Mouse (Mus musculus) liver, embryonic 12.5 days (tissue): ENCODE data around the gene Otos. TPM values are rescaled to one million over a fixed set of nuclear protein-coding genes. Genes with fewer than 3 reads are reported as not detected.

Experiments
- ATAC-seq: fragments of 200-750 bp; cut with Nextera tagmentation; 2 replicates; pipeline ENCODE4 v1.8.0; 2017; ENCODE audit warnings: moderate number of reproducible peaks, mild to moderate bottlenecking, moderate library complexity
- H3K27ac ChIP-seq: fragments of 300-500 bp; sonication (generic); 2 replicates; pipeline ENCODE4 v1.5.1; 2016; ENCODE audit warnings: mild to moderate bottlenecking
- H3K27me3 ChIP-seq: fragments of 300-500 bp; sonication (generic); replicated peaks from 2 replicates; pipeline ENCODE4 v1.6.1; 2016; ENCODE audit warnings: mild to moderate bottlenecking, moderate library complexity
- H3K36me3 ChIP-seq: fragments of 300-500 bp; sonication (generic); 2 replicates; pipeline ENCODE4 v1.6.1; 2016; ENCODE audit warnings: mild to moderate bottlenecking, moderate library complexity
- H3K4me1 ChIP-seq: fragments of 300-500 bp; sonication (generic); 2 replicates; pipeline ENCODE4 v1.6.1; 2016
- H3K4me2 ChIP-seq: fragments of 300-500 bp; sonication (generic); 2 replicates; pipeline ENCODE4 v1.6.1; 2016; ENCODE audit warnings: mild to moderate bottlenecking, moderate library complexity
- H3K4me3 ChIP-seq: fragments of 300-500 bp; sonication (generic); 2 replicates; pipeline ENCODE4 v1.5.1; 2016; ENCODE audit warnings: mild to moderate bottlenecking, moderate library complexity
- H3K9ac ChIP-seq: fragments of 300-500 bp; sonication (generic); 2 replicates; pipeline ENCODE4 v1.6.1; 2016; ENCODE audit warnings: mild to moderate bottlenecking, moderate library complexity
- H3K9me3 ChIP-seq: fragments of 300-500 bp; sonication (generic); replicated peaks from 2 replicates; pipeline ENCODE4 v1.6.1; 2016; ENCODE audit warnings: mild to moderate bottlenecking, moderate library complexity
- WGBS: fragments of 180-500 bp; shearing (Covaris S2); methylation state at CpG from one replicate; pipeline ENCODE4 v1.1.7; 2016; ENCODE audit not compliant: insufficient replicate concordance; 5-methylcytosine and 5-hydroxymethylcytosine counted together
- polyA plus RNA-seq: library from polyadenylated mRNA; unstranded; fragments of >200 nt; fragmentation: Nextera tagmentation; extraction: Ambion mirVana; gene quantifications from 2 replicates; pipeline ENCODE4 v1.2.1, GENCODE M21; 2016

The Otos gene
- polyA plus RNA-seq, 1 experiment from 2014 or later, result 0.15 TPM

GRCm38 (mm10) chr1:92646111-92646510 lies 2.5 kb downstream of the Otos start:
- H3K4me3 ChIP-seq, result no peak overlapping the region
- H3K27ac ChIP-seq, result no peak overlapping the region
- ATAC-seq, result no peak
- 47% methylated on average over 2 of the region's 2 CpGs for WGBS
- H3K9ac ChIP-seq, result no peak overlapping the region
- H3K9me3 ChIP-seq, result no peaks in the 10 kb centered on the region
- H3K27me3 ChIP-seq, result peaks cover 5% of the 10 kb centered on the region
- no peaks in the 10 kb centered on the region for H3K36me3 ChIP-seq
- peaks cover 28% of the 10 kb centered on the region for H3K4me1 ChIP-seq
- no peak overlapping the region for H3K4me2 ChIP-seq

- H3K9me3 ChIP-seq, result no peaks in the 10 kb centered on the region
- H3K4me2 ChIP-seq, result no peak overlapping the region
- H3K36me3 ChIP-seq, result peaks cover 1% of the 10 kb centered on the region
- H3K4me1 ChIP-seq, result peaks cover 40% of the 10 kb centered on the region
- no peak overlapping the region for H3K4me3 ChIP-seq
- 68% methylated on average over 5 of the region's 5 CpGs for WGBS
- ATAC-seq, result no peak
- H3K9ac ChIP-seq, result no peak overlapping the region
- H3K27me3 ChIP-seq, result peaks cover 5% of the 10 kb centered on the region
- no peak overlapping the region for H3K27ac ChIP-seq
Observed at GRCm38 (mm10) chr1:92644916-92645315, 3.7 kb downstream of the Otos start.

- no peak for ATAC-seq
- 54% methylated on average over 4 of the region's 4 CpGs for WGBS
Observed at GRCm38 (mm10) chr1:92643691-92644090, 5.0 kb downstream of the Otos start.

DNA sequence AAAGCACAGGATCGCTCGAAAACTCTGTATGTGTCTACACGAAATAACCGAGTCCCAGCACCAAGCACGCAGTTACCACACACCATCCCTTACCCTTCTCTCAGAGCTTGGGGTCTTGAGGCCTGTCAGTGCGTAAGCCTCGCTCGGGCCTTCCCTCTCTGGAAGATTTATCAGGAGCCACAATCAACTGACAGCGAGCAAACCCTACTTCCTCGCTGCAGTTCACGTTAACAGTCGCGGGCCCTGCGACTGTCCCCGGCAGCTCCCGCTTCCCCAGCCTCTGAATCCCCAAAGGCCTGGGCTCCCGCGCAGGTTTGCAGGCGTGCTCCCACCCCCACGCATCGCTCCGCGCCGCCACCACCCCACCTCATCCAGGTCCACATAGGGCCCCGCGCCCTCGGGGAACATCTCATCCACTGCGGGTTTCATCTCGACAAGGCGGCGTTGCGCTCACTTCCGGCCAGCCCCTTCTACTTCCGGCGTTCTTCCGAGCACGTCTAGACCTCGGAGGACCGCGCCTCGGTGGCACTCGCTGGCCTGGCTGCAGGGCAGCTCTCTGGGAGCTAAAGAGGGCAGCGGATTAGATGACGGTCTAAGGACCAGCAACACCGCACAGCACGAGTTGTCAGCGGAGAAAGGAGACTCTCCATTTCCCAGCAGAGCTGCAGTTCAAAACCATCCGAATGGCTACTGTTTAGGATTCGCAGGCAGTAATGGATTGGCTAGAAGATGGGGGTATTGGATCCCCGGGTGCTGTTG lies 6.9 kb downstream of the Otos start, which contains the start of gene Cops9:
Cops9 (minus strand) TSS at position 472 of the 759 bp plus-strand sequence.
- peak within 1 kb of the TSS; percentile 43; the same call in 1 of the 2 replicates for H3K27ac ChIP-seq
- 3% methylated on average over 50 of the region's 50 CpGs for WGBS

More at GRCm38 (mm10) chr1:92643691-92644090, 5.0 kb downstream of the Otos start:
- Histone ChIP-seq H3K4me1 (peaks cover 41% of the 10 kb centered on the region), H3K27me3 (peaks cover 5% of the 10 kb centered on the region), H3K4me2 (no peak overlapping the region), H3K27ac (no peak overlapping the region), H3K9me3 (no peaks in the 10 kb centered on the region), H3K4me3 (no peak overlapping the region), H3K9ac (no peak overlapping the region), H3K36me3 (peaks cover 13% of the 10 kb centered on the region)

DNA sequence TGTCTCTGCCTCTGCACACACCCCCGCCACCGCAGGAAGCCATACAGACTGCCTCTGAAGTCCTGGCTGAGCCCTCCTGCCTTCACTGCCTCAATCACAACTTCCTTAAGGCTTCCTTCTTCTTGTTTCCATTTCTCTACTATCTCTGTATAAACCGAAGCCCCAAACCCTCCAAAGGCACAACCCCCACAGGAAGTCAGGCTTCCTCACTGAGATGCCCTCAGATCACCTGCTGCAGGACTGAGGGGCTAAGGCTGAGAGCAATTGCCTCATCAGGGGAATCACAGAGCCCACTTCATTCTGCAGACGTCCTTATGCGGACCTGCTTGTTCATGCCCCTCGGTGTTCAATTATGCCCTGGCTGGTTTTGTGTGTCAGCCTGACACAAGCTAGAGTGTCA lies 8.2 kb downstream of the Otos start:
- H3K4me1 ChIP-seq, result peaks cover 30% of the 10 kb centered on the region
- H3K4me3 ChIP-seq, result peak overlapping the region; percentile 84
- no peak for ATAC-seq
- peaks cover 5% of the 10 kb centered on the region for H3K27me3 ChIP-seq
- no peak overlapping the region for H3K27ac ChIP-seq
- peak overlapping the region; percentile 83 for H3K9ac ChIP-seq
- no peaks in the 10 kb centered on the region for H3K9me3 ChIP-seq
- peaks cover 45% of the 10 kb centered on the region for H3K36me3 ChIP-seq
- H3K4me2 ChIP-seq, result peak overlapping the region; percentile 80
- WGBS, result 43% methylated on average over 6 of the region's 6 CpGs

More for the DNA sequence above, 6.9 kb downstream of the Otos start, which contains the start of gene Cops9:
- Histone ChIP-seq H3K36me3 (peaks cover 33% of the 10 kb centered on the region), H3K4me1 (peaks cover 30% of the 10 kb centered on the region), H3K4me2 (peak within 1 kb of the TSS; percentile 80), H3K27me3 (peaks cover 5% of the 10 kb centered on the region), H3K9me3 (no peaks in the 10 kb centered on the region), H3K9ac (peak within 1 kb of the TSS; percentile 83), H3K4me3 (peak within 1 kb of the TSS; percentile 84)
- peak; percentile 91 for ATAC-seq

GRCm38 (mm10) chr1:92638736-92639135 lies 9.9 kb downstream of the Otos start:
- Histone ChIP-seq H3K4me1 (peaks cover 28% of the 10 kb centered on the region), H3K4me2 (no peak overlapping the region), H3K9me3 (no peaks in the 10 kb centered on the region), H3K9ac (no peak overlapping the region), H3K36me3 (peaks cover 45% of the 10 kb centered on the region), H3K27me3 (no peaks in the 10 kb centered on the region), H3K27ac (no peak overlapping the region), H3K4me3 (no peak overlapping the region)
- 84% methylated on average over 4 of the region's 4 CpGs for WGBS
- no peak for ATAC-seq

DNA sequence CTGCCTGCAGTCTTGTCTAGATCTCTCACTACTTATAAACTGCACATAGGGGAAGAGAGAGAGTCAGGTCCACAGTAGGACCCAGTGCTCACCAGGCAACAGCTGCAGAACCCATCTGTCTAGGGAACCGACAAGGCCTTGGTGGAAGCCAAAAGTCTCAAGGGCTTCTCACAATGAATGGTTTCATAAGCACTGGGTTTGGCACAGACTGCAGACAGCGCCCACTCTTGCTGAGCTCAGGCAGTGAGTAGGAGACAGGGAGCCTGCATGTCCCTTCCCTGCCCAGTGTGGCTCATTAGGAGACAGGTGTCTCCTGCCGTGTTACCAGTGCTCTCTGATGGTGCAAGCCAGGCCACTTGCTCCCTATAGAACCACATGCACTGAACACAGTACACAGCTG lies 10.5 kb downstream of the Otos start:
- no peak overlapping the region for H3K27ac ChIP-seq
- no peak overlapping the region for H3K4me3 ChIP-seq
- H3K4me2 ChIP-seq, result no peak overlapping the region
- ATAC-seq, result no peak
- H3K27me3 ChIP-seq, result no peaks in the 10 kb centered on the region
- peaks cover 45% of the 10 kb centered on the region for H3K36me3 ChIP-seq
- peaks cover 22% of the 10 kb centered on the region for H3K4me1 ChIP-seq
- no peak overlapping the region for H3K9ac ChIP-seq
- H3K9me3 ChIP-seq, result no peaks in the 10 kb centered on the region
- 84% methylated on average over 3 of the region's 3 CpGs for WGBS

- Histone ChIP-seq H3K9ac (no peak overlapping the region), H3K4me2 (no peak overlapping the region), H3K27me3 (no peaks in the 10 kb centered on the region), H3K36me3 (peaks cover 45% of the 10 kb centered on the region), H3K4me1 (peaks cover 22% of the 10 kb centered on the region), H3K27ac (no peak overlapping the region), H3K4me3 (no peak overlapping the region), H3K9me3 (no peaks in the 10 kb centered on the region)
- ATAC-seq, result no peak
- 82% methylated on average over 15 of the region's 15 CpGs for WGBS
Observed at GRCm38 (mm10) chr1:92637501-92638172, 11.0 kb downstream of the Otos start.

DNA sequence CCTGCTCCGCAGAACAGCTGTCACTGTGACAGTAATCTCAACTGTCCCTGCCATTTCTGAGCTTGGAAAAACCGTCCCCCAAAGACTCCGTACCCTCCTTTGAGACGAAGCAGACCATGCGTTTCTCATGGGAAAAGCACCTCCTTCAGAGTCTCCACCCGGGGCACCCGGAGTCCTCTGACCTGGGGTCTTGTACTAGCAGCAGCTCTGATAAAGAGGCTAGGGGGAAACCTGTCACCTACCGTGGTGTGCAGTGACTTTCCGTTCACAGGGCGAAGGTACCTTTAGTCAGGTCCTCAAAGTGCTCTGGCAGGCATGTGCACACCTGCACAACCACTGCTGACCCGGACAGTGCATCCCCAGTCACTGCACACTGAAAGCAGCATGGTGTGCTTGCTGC lies 12.0 kb downstream of the Otos start:
- 86% methylated on average over 11 of the region's 11 CpGs for WGBS
- H3K4me2 ChIP-seq, result no peak overlapping the region
- no peak for ATAC-seq
- H3K9ac ChIP-seq, result no peak overlapping the region
- H3K36me3 ChIP-seq, result peaks cover 45% of the 10 kb centered on the region
- no peaks in the 10 kb centered on the region for H3K9me3 ChIP-seq
- H3K4me3 ChIP-seq, result no peak overlapping the region
- H3K4me1 ChIP-seq, result peaks cover 14% of the 10 kb centered on the region
- H3K27me3 ChIP-seq, result no peaks in the 10 kb centered on the region
- H3K27ac ChIP-seq, result no peak overlapping the region

GRCm38 (mm10) chr1:92636015-92636414 lies 12.6 kb downstream of the Otos start:
- 72% methylated on average over 8 of the region's 8 CpGs for WGBS
- no peaks in the 10 kb centered on the region for H3K27me3 ChIP-seq
- H3K4me3 ChIP-seq, result no peak overlapping the region
- no peak overlapping the region for H3K9ac ChIP-seq
- no peaks in the 10 kb centered on the region for H3K9me3 ChIP-seq
- no peak for ATAC-seq
- peaks cover 45% of the 10 kb centered on the region for H3K36me3 ChIP-seq
- peaks cover 12% of the 10 kb centered on the region for H3K4me1 ChIP-seq
- no peak overlapping the region for H3K4me2 ChIP-seq
- no peak overlapping the region for H3K27ac ChIP-seq

DNA sequence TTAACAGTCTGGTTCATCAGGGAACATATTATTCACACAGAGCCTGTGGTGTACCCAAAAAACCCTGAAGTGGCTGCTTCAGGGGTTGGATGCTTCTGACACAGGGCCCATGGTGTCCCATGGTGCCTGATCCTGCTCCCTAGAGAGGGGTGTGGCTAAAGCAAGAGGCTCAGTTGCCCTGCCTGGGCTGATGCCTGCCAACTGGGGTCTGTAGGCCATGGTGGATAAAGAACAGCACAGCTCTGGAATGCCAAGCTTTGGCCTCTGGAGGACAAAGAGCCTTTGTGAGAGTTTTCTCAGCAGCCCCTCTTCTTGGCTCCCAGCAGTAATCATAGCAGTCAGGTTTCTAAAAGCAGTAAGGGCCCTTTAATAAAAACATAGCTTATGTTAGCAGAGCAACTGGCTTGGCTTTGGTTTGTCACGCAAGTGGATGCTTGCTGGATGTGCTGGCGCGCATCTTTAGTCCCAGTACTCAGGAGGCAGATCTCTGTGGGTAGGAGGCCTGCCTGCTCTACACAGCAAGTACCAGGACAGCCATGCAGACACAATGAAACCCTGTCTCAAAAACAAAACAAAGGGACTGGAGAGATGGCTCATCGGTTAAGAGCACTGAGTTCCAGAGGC lies 13.6 kb downstream of the Otos start:
- Histone ChIP-seq H3K27me3 (peaks cover 4% of the 10 kb centered on the region; the same call in 1 of the 2 replicates), H3K4me3 (no peak overlapping the region), H3K9me3 (no peaks in the 10 kb centered on the region), H3K9ac (no peak overlapping the region), H3K4me2 (no peak overlapping the region), H3K27ac (no peak overlapping the region), H3K36me3 (peaks cover 45% of the 10 kb centered on the region), H3K4me1 (peaks cover 3% of the 10 kb centered on the region)
- no peak for ATAC-seq
- WGBS, result 76% methylated on average over 4 of the region's 4 CpGs

DNA sequence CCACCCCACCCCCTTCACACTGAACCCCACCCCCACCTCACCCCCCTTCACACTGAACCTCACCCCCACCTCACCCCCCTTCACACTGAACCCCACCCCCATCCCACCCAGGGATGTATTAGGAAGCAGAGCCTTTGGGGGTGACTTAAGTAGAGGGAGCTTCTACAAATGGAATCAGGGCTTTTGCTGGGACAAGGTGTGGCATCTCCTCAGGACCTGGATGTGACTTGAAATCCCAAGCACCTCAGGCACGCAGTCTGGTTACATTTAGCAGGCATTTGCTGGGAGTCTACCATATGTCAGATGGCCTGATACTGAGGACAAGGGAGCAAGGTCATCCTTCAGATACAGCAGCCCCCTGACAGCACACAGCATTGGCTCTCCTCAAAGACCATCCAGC lies 14.1 kb downstream of the Otos start:
- peaks cover 40% of the 10 kb centered on the region for H3K36me3 ChIP-seq
- H3K4me3 ChIP-seq, result no peak overlapping the region
- no peaks in the 10 kb centered on the region for H3K4me1 ChIP-seq
- ATAC-seq, result no peak
- no peak overlapping the region for H3K9ac ChIP-seq
- no peaks in the 10 kb centered on the region for H3K9me3 ChIP-seq
- no peak overlapping the region for H3K4me2 ChIP-seq
- no peak overlapping the region for H3K27ac ChIP-seq
- peaks cover 4% of the 10 kb centered on the region; the same call in 1 of the 2 replicates for H3K27me3 ChIP-seq
- WGBS, result 74% methylated on average over 1 of the region's 1 CpGs
